Mouse (Mus musculus): ENCODE data around the gene Arhgap23. TPM values are rescaled to one million over a fixed set of nuclear protein-coding genes. Genes with fewer than 3 reads are reported as not detected.
A peak's percentile ranks its signal among the peaks of the same experiment; 100 is the strongest.

The Arhgap23 gene
- 80.2 and 80.9 TPM in 2 replicates for total RNA-seq (2014; rRNA removed)
- 9.2 and 9.6 TPM in 2 replicates for polyA plus RNA-seq (2015; fragmentation: Nextera tagmentation; extraction: Ambion mirVana)

GRCm38 (mm10) chr11:97415330-97415711 lies at the start of gene Arhgap23:
Gene Arhgap23 (plus strand): TSS chr11:97415533.
- Histone ChIP-seq H3K9ac (replicated peaks; ENCODE audit: low read length, poor library complexity, severe bottlenecking) (peak within 1 kb of the TSS; percentile 44), H3K27me3 (ENCODE audit: insufficient read depth, low read length) (no peaks in the 10 kb centered on the region), H3K27ac (ENCODE audit: low read depth, low read length) (no peak within 1 kb of the TSS), H3K4me1 (ENCODE audit: insufficient read depth, low read length) (peaks cover 3% of the 10 kb centered on the region; the same call in 1 of the 2 replicates), H3K36me3 (ENCODE audit: insufficient read depth, low read length) (0 out of 2 replicates have a peak, but pooled peaks cover 5% of the 10 kb centered on the region), H3K9me3 (ENCODE audit: low read length) (no peaks in the 10 kb centered on the region), H3K4me3 (ENCODE audit: low read depth, low read length) (peak within 1 kb of the TSS; percentile 35), H3K4me2 (ENCODE audit: low read depth, low read length, poor library complexity, severe bottlenecking) (peak within 1 kb of the TSS; percentile 52)
- no peak for TF ChIP-seq CTCF (IDR thresholded peaks at IDR 0.05)
- DNase-seq (ENCODE audit: low spot score) (no peak), ATAC-seq (ENCODE audit: low FRiP score) (peak; percentile 61; the same call in 1 of the 2 replicates)
- 6% methylated on average over 27 of the region's 29 CpGs for WGBS

GRCm38 (mm10) chr11:97365556-97365955 lies 49.8 kb upstream of the Arhgap23 start:
- WGBS = 57% methylated on average over 1 of the region's 1 CpGs
- no peak overlapping the region for H3K27ac ChIP-seq (ENCODE audit: low read depth, low read length)

GRCm38 (mm10) chr11:97368501-97368900 lies 46.8 kb upstream of the Arhgap23 start:
- 72% methylated on average over 5 of the region's 5 CpGs for WGBS
- Histone ChIP-seq H3K9ac (replicated peaks; ENCODE audit: low read length, poor library complexity, severe bottlenecking) (no peak overlapping the region), H3K4me1 (ENCODE audit: insufficient read depth, low read length) (peaks cover 13% of the 10 kb centered on the region), H3K27me3 (ENCODE audit: insufficient read depth, low read length) (no peaks in the 10 kb centered on the region), H3K9me3 (ENCODE audit: low read length) (no peaks in the 10 kb centered on the region), H3K36me3 (ENCODE audit: insufficient read depth, low read length) (0 out of 2 replicates have a peak, but pooled peaks cover 4% of the 10 kb centered on the region), H3K4me3 (ENCODE audit: low read depth, low read length) (no peak overlapping the region), H3K4me2 (ENCODE audit: low read depth, low read length, poor library complexity, severe bottlenecking) (no peak overlapping the region), H3K27ac (ENCODE audit: low read depth, low read length) (no peak overlapping the region)
- no peak for TF ChIP-seq CTCF (IDR thresholded peaks at IDR 0.05)
- no peak for ATAC-seq (ENCODE audit: low FRiP score)
- DNase-seq (ENCODE audit: low spot score) = no peak

More at GRCm38 (mm10) chr11:97365556-97365955, 49.8 kb upstream of the Arhgap23 start:
- Histone ChIP-seq H3K4me3 (ENCODE audit: low read depth, low read length) (peak overlapping the region; percentile 96; the same call in 1 of the 2 replicates), H3K4me2 (ENCODE audit: low read depth, low read length, poor library complexity, severe bottlenecking) (peak overlapping the region; percentile 95), H3K9ac (replicated peaks; ENCODE audit: low read length, poor library complexity, severe bottlenecking) (no peak overlapping the region), H3K9me3 (ENCODE audit: low read length) (no peaks in the 10 kb centered on the region), H3K4me1 (ENCODE audit: insufficient read depth, low read length) (peaks cover 13% of the 10 kb centered on the region), H3K27me3 (ENCODE audit: insufficient read depth, low read length) (no peaks in the 10 kb centered on the region), H3K36me3 (ENCODE audit: insufficient read depth, low read length) (no peaks in the 10 kb centered on the region)
- TF ChIP-seq CTCF (IDR thresholded peaks at IDR 0.05) = no peak
- ATAC-seq (ENCODE audit: low FRiP score) = no peak
- no peak for DNase-seq (ENCODE audit: low spot score)

GRCm38 (mm10) chr11:97370329-97371091 lies 44.8 kb upstream of the Arhgap23 start:
- ATAC-seq (ENCODE audit: low FRiP score) = no peak
- no peak for TF ChIP-seq CTCF (IDR thresholded peaks at IDR 0.05)
- Histone ChIP-seq H3K27ac (ENCODE audit: low read depth, low read length) (no peak overlapping the region), H3K4me3 (ENCODE audit: low read depth, low read length) (no peak overlapping the region), H3K36me3 (ENCODE audit: insufficient read depth, low read length) (peaks cover 16% of the 10 kb centered on the region; the same call in 1 of the 2 replicates), H3K9ac (replicated peaks; ENCODE audit: low read length, poor library complexity, severe bottlenecking) (no peak overlapping the region), H3K4me2 (ENCODE audit: low read depth, low read length, poor library complexity, severe bottlenecking) (no peak overlapping the region), H3K9me3 (ENCODE audit: low read length) (no peaks in the 10 kb centered on the region), H3K27me3 (ENCODE audit: insufficient read depth, low read length) (no peaks in the 10 kb centered on the region), H3K4me1 (ENCODE audit: insufficient read depth, low read length) (peaks cover 4% of the 10 kb centered on the region)
- 74% methylated on average over 7 of the region's 7 CpGs for WGBS
- DNase-seq (ENCODE audit: low spot score) = peak; percentile 80

- H3K27ac ChIP-seq (ENCODE audit: low read depth, low read length) = no peak overlapping the region
- TF ChIP-seq CTCF (IDR thresholded peaks at IDR 0.05) = no peak
- H3K9me3 ChIP-seq (ENCODE audit: low read length) = no peaks in the 10 kb centered on the region
- no peak overlapping the region for H3K9ac ChIP-seq (replicated peaks; ENCODE audit: low read length, poor library complexity, severe bottlenecking)
- no peak overlapping the region for H3K4me3 ChIP-seq (ENCODE audit: low read depth, low read length)
- DNase-seq (ENCODE audit: low spot score) (no peak), ATAC-seq (ENCODE audit: low FRiP score) (no peak)
- H3K36me3 ChIP-seq (ENCODE audit: insufficient read depth, low read length) = peaks cover 28% of the 10 kb centered on the region
- no peaks in the 10 kb centered on the region for H3K4me1 ChIP-seq (ENCODE audit: insufficient read depth, low read length)
- H3K4me2 ChIP-seq (ENCODE audit: low read depth, low read length, poor library complexity, severe bottlenecking) = no peak overlapping the region
- no peaks in the 10 kb centered on the region for H3K27me3 ChIP-seq (ENCODE audit: insufficient read depth, low read length)
- WGBS = 88% methylated on average over 6 of the region's 6 CpGs
Measured at GRCm38 (mm10) chr11:97372159-97372864, 43.0 kb upstream of the Arhgap23 start.

DNA sequence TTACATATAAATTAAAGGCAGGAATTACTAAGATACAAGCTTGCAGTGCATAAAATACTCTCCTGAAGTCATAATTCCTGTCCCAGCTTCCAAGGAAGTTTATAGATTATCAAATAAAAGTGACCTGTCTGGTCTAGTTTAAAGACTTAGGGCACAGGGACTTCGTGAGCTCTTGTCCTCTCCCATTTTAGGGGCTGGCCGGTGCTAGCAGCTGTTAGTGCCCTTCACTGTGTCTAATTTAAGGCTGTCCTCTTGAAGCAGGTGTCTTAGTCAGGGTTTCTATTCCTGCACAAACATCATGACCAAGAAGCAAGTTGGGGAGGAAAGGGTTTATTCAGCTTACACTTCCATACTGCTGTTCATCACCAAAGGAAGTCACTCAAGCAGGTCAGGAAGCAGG lies 41.9 kb upstream of the Arhgap23 start:
- no peak overlapping the region for H3K4me3 ChIP-seq (ENCODE audit: low read depth, low read length)
- no peaks in the 10 kb centered on the region for H3K9me3 ChIP-seq (ENCODE audit: low read length)
- DNase-seq (ENCODE audit: low spot score) (no peak), ATAC-seq (ENCODE audit: low FRiP score) (no peak)
- H3K4me1 ChIP-seq (ENCODE audit: insufficient read depth, low read length) = no peaks in the 10 kb centered on the region
- no peaks in the 10 kb centered on the region for H3K27me3 ChIP-seq (ENCODE audit: insufficient read depth, low read length)
- H3K4me2 ChIP-seq (ENCODE audit: low read depth, low read length, poor library complexity, severe bottlenecking) = no peak overlapping the region
- H3K9ac ChIP-seq (replicated peaks; ENCODE audit: low read length, poor library complexity, severe bottlenecking) = no peak overlapping the region
- H3K36me3 ChIP-seq (ENCODE audit: insufficient read depth, low read length) = peaks cover 39% of the 10 kb centered on the region
- H3K27ac ChIP-seq (ENCODE audit: low read depth, low read length) = no peak overlapping the region
- WGBS = 87% methylated on average over 2 of the region's 2 CpGs
- TF ChIP-seq CTCF (IDR thresholded peaks at IDR 0.05) = no peak
